Mouse (Mus musculus) heart, adult 9 months (tissue): ENCODE measurements around the gene Ccnjl.

Experiments used
- DNase-seq, 2 experiments: peaks; one replicate each; pipeline ENCODE4 v3.0.0; 2022; ENCODE audit warnings: low spot score in 2 of 2

The Ccnjl gene

DNA sequence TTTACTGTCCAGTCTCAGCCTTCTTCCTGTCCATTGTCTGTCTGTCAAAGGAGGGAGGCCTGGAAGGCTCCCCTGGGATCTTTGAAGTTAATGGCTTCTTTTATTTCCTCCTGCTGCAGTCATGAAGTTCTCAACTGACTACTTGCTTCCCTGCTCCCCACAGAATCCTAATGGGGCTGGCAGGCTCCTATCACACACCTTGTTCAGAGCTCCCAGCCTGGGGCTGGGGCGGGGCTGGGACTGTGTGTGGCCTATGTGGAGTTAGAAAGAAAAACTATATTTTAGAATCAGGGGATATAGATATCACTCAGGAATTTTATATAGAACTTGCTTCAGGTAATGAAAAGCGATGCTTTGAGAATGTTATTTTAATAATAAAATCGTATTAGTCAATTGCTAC, 8.1 kb upstream of the Ccnjl start:
- no peak for DNase-seq

GRCm38 (mm10) chr11:43528078-43528682, 404 bp upstream of the Ccnjl start:
- DNase-seq, result no peak

- DNase-seq, result no peak
Measured at GRCm38 (mm10) chr11:43530043-43530442, 1.5 kb downstream of the Ccnjl start.

GRCm38 (mm10) chr11:43531619-43532018, 3.0 kb downstream of the Ccnjl start:
- no peak for DNase-seq

- no peak for DNase-seq
Measured at GRCm38 (mm10) chr11:43537074-43537473, 8.5 kb downstream of the Ccnjl start.

DNA sequence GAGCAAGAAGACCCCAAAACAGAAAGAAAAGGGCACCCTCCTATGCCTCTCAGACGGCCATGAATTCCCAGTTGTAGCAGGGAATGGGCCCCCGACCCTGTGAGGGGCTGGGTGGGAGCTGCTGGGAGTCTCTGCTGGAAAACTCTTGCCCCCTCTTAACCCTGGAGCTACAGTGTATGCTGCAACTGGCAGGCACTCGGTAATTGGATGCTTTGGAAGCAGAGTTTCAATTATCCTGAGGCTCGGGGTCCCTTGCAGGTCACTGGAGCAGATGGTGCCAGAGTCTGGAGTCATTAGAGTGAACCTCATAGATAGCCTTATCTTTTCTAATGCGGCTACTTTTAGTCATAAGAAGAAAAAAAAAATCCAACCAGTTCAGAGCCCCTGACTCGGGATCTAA, 11.3 kb downstream of the Ccnjl start:
- DNase-seq, result no peak

DNA sequence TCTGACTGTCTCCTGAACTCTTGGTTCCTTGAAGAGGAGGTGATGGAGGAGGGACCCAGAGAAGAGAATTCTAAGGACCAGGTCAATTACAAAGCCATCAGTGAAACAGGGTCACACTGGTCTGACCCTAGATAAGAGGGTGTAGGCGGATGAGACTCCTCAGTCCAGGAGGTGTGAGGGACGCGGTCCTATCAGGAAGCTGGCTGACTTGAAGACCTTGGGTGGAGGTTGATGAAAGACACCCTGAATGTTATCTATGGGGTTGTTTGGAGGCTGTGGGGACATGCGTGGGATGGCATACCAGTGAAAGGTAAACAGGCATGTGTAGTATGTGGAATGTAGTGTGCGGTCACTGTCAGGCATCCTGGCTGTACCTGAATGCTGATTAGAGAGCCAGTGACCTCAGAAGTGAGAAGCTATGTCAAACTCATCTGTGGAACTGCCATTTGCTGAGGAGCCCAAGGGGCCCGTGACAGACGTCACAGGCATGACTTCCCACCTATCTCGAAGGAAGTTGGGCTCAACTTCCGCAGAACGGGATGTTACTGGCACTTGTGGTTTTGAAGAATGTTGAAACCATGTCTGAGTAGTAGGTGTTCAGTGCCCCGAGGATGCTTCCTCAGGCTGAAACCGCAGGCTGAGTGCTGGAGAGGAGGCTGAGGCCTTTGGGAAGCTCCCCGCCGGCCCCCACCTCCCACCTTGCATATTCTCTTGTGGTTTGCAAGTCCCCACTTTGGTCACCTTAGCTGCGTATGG, 15.3 kb downstream of the Ccnjl start:
- DNase-seq, result no peak

- DNase-seq, result no peak
Measured at GRCm38 (mm10) chr11:43544819-43545218, 16.2 kb downstream of the Ccnjl start.

DNA sequence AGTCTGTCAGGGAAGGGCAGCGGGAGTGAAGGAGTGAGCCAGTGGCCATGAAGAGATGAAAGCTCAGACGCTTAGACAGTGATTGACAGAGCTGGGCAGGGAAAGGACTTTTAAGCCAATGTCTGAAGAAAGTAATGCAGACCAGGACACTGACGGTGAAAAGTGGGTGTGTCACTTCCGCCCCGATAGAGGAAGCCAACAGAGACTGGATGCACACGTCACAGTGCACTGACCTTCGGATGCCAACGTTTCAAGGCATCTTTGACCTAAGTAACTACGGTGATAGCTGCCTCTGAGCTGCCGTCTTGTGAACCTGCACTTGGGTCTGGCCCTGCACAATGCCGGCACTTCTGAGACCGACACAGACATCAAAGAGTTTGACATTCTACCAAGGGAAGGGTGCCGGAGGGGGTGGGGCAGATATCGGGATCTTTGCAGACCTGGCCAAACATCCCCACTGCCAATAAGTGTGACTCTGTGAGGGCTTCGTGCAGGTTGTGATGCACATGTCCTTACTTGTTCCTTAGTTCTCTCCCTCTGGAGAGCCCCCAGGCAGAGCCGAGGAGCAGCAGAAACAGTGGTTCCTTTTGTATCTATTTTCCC, 17.4 kb downstream of the Ccnjl start:
- DNase-seq, result no peak

DNA sequence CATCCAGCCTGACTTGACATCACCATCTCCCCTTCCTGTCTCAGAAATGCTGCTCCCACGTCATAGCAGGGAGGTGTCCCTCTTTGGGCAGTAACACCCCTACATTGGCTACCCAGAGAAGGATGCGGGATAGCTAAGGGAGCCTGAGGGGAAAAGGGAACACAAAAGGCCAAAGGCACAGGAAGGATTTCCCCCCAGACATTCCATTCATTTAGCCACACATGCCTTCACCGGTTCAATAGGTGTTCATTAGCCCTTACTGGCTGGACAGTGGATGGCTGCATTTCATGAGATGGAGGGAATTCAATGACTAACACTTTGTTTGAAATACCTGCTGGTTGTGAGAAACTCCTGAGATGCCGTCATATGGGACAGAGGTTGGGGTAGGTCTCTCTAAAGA, 18.1 kb downstream of the Ccnjl start:
- DNase-seq, result no peak

DNA sequence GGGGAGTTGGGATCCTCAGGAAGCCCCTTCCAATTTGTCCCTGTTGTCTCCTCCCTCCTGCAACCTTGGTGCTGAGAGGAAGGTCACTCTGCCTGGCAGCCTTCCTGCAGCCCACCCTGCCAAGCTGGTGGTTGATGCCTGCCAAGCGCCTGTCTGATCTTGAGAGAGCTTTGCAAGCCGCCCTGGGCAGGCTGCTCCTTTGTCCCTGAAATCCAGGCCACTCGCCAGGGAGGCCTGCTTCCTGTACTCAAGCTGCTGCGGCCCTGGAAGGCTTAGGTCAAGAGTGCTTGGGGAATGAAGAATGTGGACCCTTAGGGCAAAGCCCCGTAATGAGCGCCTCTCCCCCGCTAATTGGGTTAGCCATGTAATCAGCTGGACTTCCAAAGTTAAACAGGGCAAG, 19.6 kb downstream of the Ccnjl start:
- peak; percentile 57 to 75 for DNase-seq

DNA sequence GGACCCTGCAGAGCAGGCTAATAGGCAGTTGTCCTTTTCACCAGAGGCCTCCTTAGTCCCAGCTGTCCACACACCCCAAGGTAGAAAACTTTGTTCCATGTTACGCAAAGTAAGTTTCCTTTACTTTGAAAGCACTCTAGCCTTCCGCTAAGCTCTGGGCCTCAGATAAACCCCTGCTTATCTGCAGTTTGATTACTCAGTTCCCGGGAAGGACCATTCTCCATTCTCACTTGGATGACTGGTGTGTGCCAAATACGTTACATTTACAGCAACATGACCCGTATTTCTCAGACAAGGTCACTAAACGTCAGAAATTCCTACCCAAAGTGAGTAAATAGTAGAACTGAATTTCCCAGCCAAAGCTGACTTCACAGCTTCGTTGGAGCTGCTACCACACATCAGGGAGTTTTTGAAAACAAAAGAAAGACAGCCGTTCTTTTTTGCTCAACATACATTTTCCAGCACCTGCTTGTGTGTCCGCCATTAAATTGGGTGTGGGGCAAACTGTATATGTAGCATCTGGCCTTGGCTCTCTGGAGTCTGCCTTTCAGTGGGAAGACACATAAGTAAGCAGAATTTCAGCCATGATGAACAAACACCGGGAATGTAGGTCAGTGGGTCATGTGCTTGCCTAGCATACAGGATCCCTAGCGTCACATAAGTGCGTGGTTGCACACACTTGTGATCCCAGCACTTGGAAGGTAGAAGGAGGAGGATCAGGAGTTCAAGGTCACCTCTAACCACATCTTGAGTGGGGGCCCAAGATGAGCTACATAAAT, 20.3 kb downstream of the Ccnjl start:
- DNase-seq, result no peak

- peak; percentile 44 to 46 for DNase-seq
Measured at GRCm38 (mm10) chr11:43549701-43550100, 21.1 kb downstream of the Ccnjl start.

DNA sequence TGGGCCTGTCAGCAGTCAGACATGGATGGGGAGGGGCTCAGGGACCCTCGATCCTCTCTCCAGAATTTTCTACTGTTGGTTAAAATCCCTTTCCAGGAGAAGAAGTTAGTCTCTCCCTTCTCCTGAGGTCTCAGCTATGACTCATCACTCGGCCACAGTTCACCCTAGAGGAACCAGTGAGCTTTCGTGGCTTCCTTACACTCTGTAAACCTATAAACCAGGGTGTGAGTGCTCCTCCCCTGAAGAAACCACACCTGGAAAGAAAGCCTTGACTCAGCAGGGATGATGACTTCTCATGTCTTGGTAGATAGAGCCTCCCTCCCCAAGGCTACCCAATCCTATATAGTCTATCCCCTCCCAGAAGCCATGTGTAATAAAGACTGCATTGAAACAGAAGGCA, 23.2 kb downstream of the Ccnjl start:
- DNase-seq, result no peak

- DNase-seq, result no peak
Measured at GRCm38 (mm10) chr11:43552675-43553074, 24.1 kb downstream of the Ccnjl start.

DNA sequence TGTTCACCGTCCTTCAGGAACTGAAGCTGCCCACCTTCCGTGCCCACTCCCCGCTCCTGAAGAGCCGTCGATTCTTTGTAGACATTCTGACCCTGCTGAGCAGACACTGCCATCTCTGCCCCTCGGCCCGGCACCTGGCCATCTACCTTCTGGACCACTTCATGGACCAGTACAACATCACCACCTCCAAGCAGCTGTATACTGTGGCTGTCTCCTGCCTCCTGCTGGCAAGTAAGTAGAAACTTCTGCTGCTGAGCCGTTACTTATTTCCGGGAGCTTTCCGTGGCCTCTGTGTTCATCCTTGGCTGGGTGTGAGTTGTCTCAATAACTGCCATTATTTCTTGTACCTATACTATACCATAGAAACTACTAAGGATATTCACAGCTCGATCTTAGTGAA, 28.0 kb downstream of the Ccnjl start:
- no peak for DNase-seq

DNA sequence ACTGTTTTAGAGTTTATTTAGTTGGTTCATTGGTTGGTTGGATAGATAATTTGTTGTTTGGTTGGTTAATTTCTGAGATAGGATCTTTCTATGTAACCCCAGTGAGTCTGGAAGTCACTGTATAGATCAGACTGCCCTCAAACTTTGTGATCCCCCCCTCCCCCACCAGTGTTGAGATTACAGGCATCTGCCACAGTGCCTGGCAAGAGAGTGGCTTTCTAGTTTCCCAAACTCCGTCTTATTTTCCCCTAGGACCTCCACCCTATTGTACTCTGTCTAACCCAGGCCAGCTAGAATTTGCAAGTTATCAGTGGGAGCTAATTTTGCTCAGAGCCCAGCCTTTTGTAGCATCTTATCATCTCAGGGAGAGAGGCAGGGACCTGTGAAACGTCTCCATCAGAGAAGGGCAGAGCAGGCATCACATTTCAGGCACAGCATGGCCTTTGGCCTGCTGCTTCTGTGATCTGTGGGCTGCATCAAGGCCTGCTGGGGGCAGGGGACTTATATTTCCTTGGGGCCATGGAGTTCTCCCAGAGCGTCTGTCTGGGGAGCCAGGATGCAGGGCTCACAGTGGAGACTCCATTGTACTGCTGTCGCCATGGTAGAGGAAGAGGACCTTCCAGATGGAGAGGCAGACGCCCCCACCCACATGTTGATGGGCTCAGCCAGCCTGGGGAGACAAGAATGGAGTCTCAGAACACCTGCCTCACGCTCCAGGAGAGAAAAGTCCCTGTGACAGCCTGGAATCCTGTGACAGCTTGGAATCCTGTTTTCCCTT, 31.1 kb downstream of the Ccnjl start:
- no peak for DNase-seq

GRCm38 (mm10) chr11:43563654-43564244, 35.2 kb downstream of the Ccnjl start:
- no peak for DNase-seq

GRCm38 (mm10) chr11:43565414-43565813, 36.8 kb downstream of the Ccnjl start:
- DNase-seq, result no peak

DNA sequence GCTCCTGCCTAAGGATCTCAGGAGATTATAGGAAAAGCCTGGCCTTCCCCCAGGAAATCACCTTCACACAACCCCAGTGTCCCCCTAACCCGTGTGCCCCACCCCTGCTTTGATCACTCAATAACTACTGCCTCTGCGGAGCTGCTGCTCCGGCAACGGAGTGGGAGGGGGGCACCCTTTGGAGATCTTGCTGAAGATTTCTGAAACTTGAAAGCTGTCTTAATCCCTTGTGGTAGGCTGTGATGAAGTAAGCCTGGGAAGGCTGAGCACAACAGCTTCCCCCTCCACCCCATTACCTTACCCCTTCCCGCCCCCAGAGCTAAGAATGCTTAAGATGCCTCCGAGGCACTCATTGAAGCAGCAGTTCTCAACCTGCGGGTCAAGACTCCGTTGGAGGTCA, 37.3 kb downstream of the Ccnjl start:
- no peak for DNase-seq

- DNase-seq, result no peak
Measured at GRCm38 (mm10) chr11:43566696-43567095, 38.1 kb downstream of the Ccnjl start.
